21 mouse cellular contexts compared by ENCODE assay signal in genomic region chr13:97320298-97320697, GRCm38 (mm10).
A peak's percentile ranks its signal among the peaks of the same experiment; 100 is the strongest.
DNase-seq lines count a peak whose midpoint lies in the region; ATAC-seq and TF ChIP-seq lines count a peak whose summit lies in the region.
"Had no signal": no experiment of that assay in that cellular context is flagged by ENCODE, and none has a peak within 500 bp of the region (broad histone marks: within the 10 kb centered on the region; RNA-seq: fewer than 3 reads in every experiment).

No protein-coding gene starts in this region.

- no peak for TF ChIP-seq CTCF in liver, adult 2 months (IDR thresholded peaks at IDR 0.05; ENCODE audit: low read depth, low read length)
- no peak for TF ChIP-seq CTCF in ES-Bruce4 (IDR thresholded peaks at IDR 0.05; ENCODE audit: low read depth, low read length)

- no peaks in the 10 kb centered on the region for H3K27me3 ChIP-seq in heart, embryonic 14.5 days (ENCODE audit: control insufficient read depth, insufficient read depth, low read length)
- H3K27me3 ChIP-seq in liver, adult 2 months (ENCODE audit: control insufficient read depth, insufficient read depth, low read length) = no peaks in the 10 kb centered on the region
- no peaks in the 10 kb centered on the region for H3K27me3 ChIP-seq in liver, embryonic 11.5 days (replicated peaks; ENCODE audit: control insufficient read depth, insufficient read depth, low read length)
- H3K27me3 ChIP-seq in ES-Bruce4 (ENCODE audit: control insufficient read depth, insufficient read depth, low read length, poor library complexity, severe bottlenecking) = no peaks in the 10 kb centered on the region

- no peaks in the 10 kb centered on the region for H3K79me2 ChIP-seq in liver, adult 2 months (ENCODE audit: control insufficient read depth, insufficient read depth, low read length)

- peaks cover 14 to 15% of the 10 kb centered on the region in 2 experiments; a peak in 3 of 4 replicates for H3K4me1 ChIP-seq in heart, embryonic 14.5 days (ENCODE audit: control insufficient read depth in 2 of 2, insufficient read depth in 2 of 2, low read length in 2 of 2)
- no peaks in the 10 kb centered on the region for H3K4me1 ChIP-seq in liver, adult 2 months (ENCODE audit: control insufficient read depth, insufficient read depth, low read length)
- H3K4me1 ChIP-seq in liver, embryonic 11.5 days (replicated peaks; ENCODE audit: control insufficient read depth, insufficient read depth, low read length) = peaks cover 3% of the 10 kb centered on the region; the same call in 1 of the 2 replicates
- peaks cover 4% of the 10 kb centered on the region for H3K4me1 ChIP-seq in ES-Bruce4 (ENCODE audit: control insufficient read depth, insufficient read depth, low read length)

- peak; percentile 69 for ATAC-seq in heart, embryonic 14.5 days (ENCODE audit: insufficient number of reproducible peaks, insufficient read depth, low FRiP score, low read depth)
- ATAC-seq in liver, embryonic 11.5 days (replicated peaks; ENCODE audit: low FRiP score) = no peak
- no peak for ATAC-seq in megakaryocyte progenitor cell, adult 5-6 weeks (replicated peaks; ENCODE audit: poor library complexity)
- ATAC-seq: forebrain, postnatal 0 days; hindbrain, embryonic 16.5 days had no signal

- 81% methylated on average over 1 of the region's 1 CpGs for WGBS in heart, embryonic 14.5 days
- WGBS in liver, adult 2 months = 90% methylated on average over 1 of the region's 1 CpGs
- 66% methylated on average over 1 of the region's 1 CpGs for WGBS in liver, embryonic 11.5 days

- intact Hi-C loops in heart, postnatal 14 days (cut with DNase I) = loop anchor here (5.0 kb wide), 1 partner anchor 78 kb away; the partner anchor contains the start of gene Enc1

- no peak overlapping the region for H3K4me2 ChIP-seq in heart, embryonic 14.5 days (ENCODE audit: low read length)
- no peak overlapping the region for H3K4me2 ChIP-seq in liver, embryonic 11.5 days

- TF ChIP-seq EP300 in ES-Bruce4 (IDR thresholded peaks at IDR 0.05; ENCODE audit: insufficient read depth, low read depth, low read length) = peak; percentile 86

- H3K27ac ChIP-seq in heart, embryonic 14.5 days (replicated peaks in 1 of 2; ENCODE audit: control insufficient read depth in 1 of 2, insufficient read depth in 1 of 2, low read depth in 2 of 2, low read length in 2 of 2) = peak overlapping the region in 1 of 2 experiments; percentile 61; a peak in 3 of 4 replicates
- H3K27ac ChIP-seq in liver, adult 2 months (replicated peaks; ENCODE audit: insufficient read depth, low read depth, low read length) = 0 out of 2 replicates have a peak overlapping the region, but pooled peaks have one; percentile 51
- H3K27ac ChIP-seq in liver, embryonic 11.5 days (ENCODE audit: low read depth, low read length) = no peak overlapping the region; the same call in 1 of the 2 replicates
- peak overlapping the region; percentile 66 for H3K27ac ChIP-seq in ES-Bruce4 (ENCODE audit: insufficient read depth, low read length)
- H3K27ac ChIP-seq: macrophage had no signal

- TF ChIP-seq POLR2A in liver, adult 2 months (IDR thresholded peaks at IDR 0.05; ENCODE audit: extremely low read depth, insufficient read depth, low read length) = no peak
- TF ChIP-seq POLR2A in ES-Bruce4 (IDR thresholded peaks at IDR 0.05; ENCODE audit: insufficient read depth, low read length) = no peak

- H3K9me3 ChIP-seq in heart, embryonic 14.5 days (ENCODE audit: control insufficient read depth, low read length) = no peaks in the 10 kb centered on the region
- no peaks in the 10 kb centered on the region for H3K9me3 ChIP-seq in liver, embryonic 11.5 days (ENCODE audit: control insufficient read depth, low read length)
- peaks cover 14% of the 10 kb centered on the region for H3K9me3 ChIP-seq in ES-Bruce4 (replicated peaks; ENCODE audit: control insufficient read depth, insufficient read depth, low read length, poor library complexity, severe bottlenecking)
- H3K9me3 ChIP-seq: embryonic facial prominence, embryonic 10.5 days had no signal

- DNase-seq in heart, postnatal 14 days = no peak
- no peak for DNase-seq in liver, adult 2 months (ENCODE audit: extremely low read depth, low read depth, low spot score)
- no peak for DNase-seq in liver, embryonic 11.5 days (ENCODE audit: low spot score)
- peak; percentile 4 for DNase-seq in 416B (ENCODE audit: low read depth)
- no peak for DNase-seq in neural tube, embryonic 10.5 days (ENCODE audit: extremely low spot score, low spot score)
- DNase-seq: adrenal gland, postnatal 10 days; cerebellum, adult 11-12 months; cerebellum, postnatal 36 days; forebrain, postnatal 0 days; kidney, adult 18-20 months; kidney, postnatal 4 days; midbrain, embryonic 14.5 days; right cerebral cortex, adult 18-20 months; thymus, postnatal 4 days had no signal

- no peak overlapping the region for H3K4me3 ChIP-seq in heart, embryonic 14.5 days (ENCODE audit: control insufficient read depth in 1 of 2, insufficient read depth in 1 of 2, low read depth in 1 of 2, low read length in 2 of 2)
- H3K4me3 ChIP-seq in liver, adult 2 months (ENCODE audit: insufficient read depth, low read depth, low read length) = no peak overlapping the region
- no peak overlapping the region for H3K4me3 ChIP-seq in liver, embryonic 11.5 days (ENCODE audit: low read depth, low read length)
- H3K4me3 ChIP-seq in ES-Bruce4 (ENCODE audit: low read depth, low read length) = no peak overlapping the region
- H3K4me3 ChIP-seq: embryonic facial prominence, embryonic 10.5 days; myocyte had no signal

- no peak overlapping the region for H3K9ac ChIP-seq in heart, embryonic 14.5 days (ENCODE audit: low read length)
- H3K9ac ChIP-seq in liver, adult 2 months (ENCODE audit: low read depth, low read length) = no peak overlapping the region
- H3K9ac ChIP-seq in liver, embryonic 11.5 days (ENCODE audit: low read depth, low read length) = no peak overlapping the region
- H3K9ac ChIP-seq in ES-Bruce4 (ENCODE audit: low read depth, poor library complexity, severe bottlenecking) = no peak overlapping the region
- H3K9ac ChIP-seq: forebrain, postnatal 0 days had no signal

- H3K36me3 ChIP-seq in heart, embryonic 14.5 days (ENCODE audit: control insufficient read depth, insufficient read depth, low read length) = no peaks in the 10 kb centered on the region
- H3K36me3 ChIP-seq in liver, adult 2 months (ENCODE audit: control insufficient read depth, insufficient read depth, low read length) = no peaks in the 10 kb centered on the region
- no peaks in the 10 kb centered on the region for H3K36me3 ChIP-seq in liver, embryonic 11.5 days (ENCODE audit: control insufficient read depth, insufficient read depth, low read length)
- H3K36me3 ChIP-seq in ES-Bruce4 (ENCODE audit: control insufficient read depth, insufficient read depth, low read length, poor library complexity, severe bottlenecking) = no peaks in the 10 kb centered on the region; the same call in 1 of the 2 replicates
- H3K36me3 ChIP-seq: embryonic facial prominence, embryonic 10.5 days had no signal
